8 mouse cellular contexts compared by ENCODE assay signal in genomic region chr4:114688973-114689371, GRCm38 (mm10).
DNase-seq lines count a peak whose midpoint lies in the region; ATAC-seq and TF ChIP-seq lines count a peak whose summit lies in the region.

No protein-coding gene starts in this region.

- no peak for ATAC-seq in lung, embryonic 16.5 days (ENCODE audit: low read depth)
- ATAC-seq in kidney, postnatal 0 days (replicated peaks; ENCODE audit: low FRiP score, low read depth) = no peak

- no peak overlapping the region for H3K9ac ChIP-seq in lung, embryonic 16.5 days (ENCODE audit: low read length)
- no peak overlapping the region for H3K9ac ChIP-seq in kidney, postnatal 0 days (ENCODE audit: low read depth, low read length)

- WGBS in lung, embryonic 16.5 days = 62% methylated on average over 6 of the region's 6 CpGs
- WGBS in kidney, postnatal 0 days = 70% methylated on average over 6 of the region's 6 CpGs

- H3K4me2 ChIP-seq in lung, embryonic 16.5 days (ENCODE audit: low read depth, low read length) = no peak overlapping the region
- peak overlapping the region; percentile 41; the same call in 1 of the 2 replicates for H3K4me2 ChIP-seq in kidney, postnatal 0 days (ENCODE audit: low read length)

- H3K4me1 ChIP-seq in lung, embryonic 16.5 days (replicated peaks; ENCODE audit: control insufficient read depth, insufficient read depth, low read length) = peaks cover 9% of the 10 kb centered on the region
- H3K4me1 ChIP-seq in kidney, postnatal 0 days (replicated peaks; ENCODE audit: insufficient read depth, low read length) = no peaks in the 10 kb centered on the region

- no peak for DNase-seq in gastrocnemius, adult 2 months
- DNase-seq in gastrocnemius, postnatal 25 days = no peak
- no peak for DNase-seq in lung, postnatal 4 days
- DNase-seq in kidney, postnatal 0 days (ENCODE audit: low spot score) = no peak
- peak; percentile 29 for DNase-seq in thymus, postnatal 0 days (ENCODE audit: low spot score)
- no peak for DNase-seq in cerebellum, postnatal 36 days
- DNase-seq in right cerebral cortex, postnatal 14 days = no peak

- no peak overlapping the region for H3K4me3 ChIP-seq in gastrocnemius, adult 2 months
- no peak overlapping the region for H3K4me3 ChIP-seq in lung, embryonic 16.5 days (ENCODE audit: low read length)
- no peak overlapping the region for H3K4me3 ChIP-seq in kidney, postnatal 0 days (replicated peaks; ENCODE audit: low read depth, low read length)

- no peaks in the 10 kb centered on the region for H3K9me3 ChIP-seq in lung, embryonic 16.5 days (ENCODE audit: control insufficient read depth, low read length)
- H3K9me3 ChIP-seq in kidney, postnatal 0 days (replicated peaks; ENCODE audit: low read length) = no peaks in the 10 kb centered on the region

- peaks cover 3% of the 10 kb centered on the region for H3K27me3 ChIP-seq in lung, embryonic 16.5 days (ENCODE audit: control insufficient read depth, insufficient read depth, low read depth, low read length)
- no peaks in the 10 kb centered on the region for H3K27me3 ChIP-seq in kidney, postnatal 0 days (ENCODE audit: insufficient read depth, low read length)

- intact Hi-C loops in gastrocnemius, adult 2 months (cut with DNase I) = no loop called here

- no peaks in the 10 kb centered on the region for H3K36me3 ChIP-seq in lung, embryonic 16.5 days (ENCODE audit: control insufficient read depth, insufficient read depth, low read length)
- H3K36me3 ChIP-seq in kidney, postnatal 0 days (ENCODE audit: insufficient read depth, low read length) = no peaks in the 10 kb centered on the region

- no peak overlapping the region for H3K27ac ChIP-seq in gastrocnemius, adult 2 months
- H3K27ac ChIP-seq in lung, embryonic 16.5 days (ENCODE audit: low read length) = peak overlapping the region; percentile 31
- H3K27ac ChIP-seq in kidney, postnatal 0 days = 0 out of 2 replicates have a peak overlapping the region, but pooled peaks have one; percentile 64

- TF ChIP-seq CTCF in gastrocnemius, adult 2 months (IDR thresholded peaks at IDR 0.05) = peak; percentile 54
- peak; percentile 65 for TF ChIP-seq CTCF in kidney, postnatal 0 days (IDR thresholded peaks at IDR 0.05; ENCODE audit: low read depth)
